In the genomic region with DNA sequence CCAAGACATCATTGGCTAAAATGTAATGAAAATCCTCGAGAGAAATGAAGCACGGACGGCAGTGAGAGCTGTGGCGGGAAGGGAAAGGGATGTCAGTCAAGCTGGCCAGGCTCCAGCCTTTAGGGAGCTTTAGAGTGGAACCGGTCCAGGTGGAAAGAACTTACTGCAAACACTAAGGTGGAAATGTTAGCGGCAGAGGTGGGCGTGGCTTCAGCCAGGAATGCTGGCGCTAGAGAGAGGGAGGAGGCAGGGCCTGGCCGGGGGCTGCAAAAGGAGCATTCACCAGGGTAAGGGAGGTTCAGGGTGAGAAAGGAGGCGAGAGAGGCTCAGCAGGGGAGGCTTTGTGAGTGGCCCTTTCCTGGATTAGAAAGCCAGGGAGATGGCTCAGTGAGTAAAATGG, we compare ENCODE assay signal across 9 mouse cellular contexts. TPM values are rescaled to one million over a fixed set of nuclear protein-coding genes. Genes with fewer than 3 reads are reported as not detected.
DNase-seq lines count a peak whose midpoint lies in the region; ATAC-seq and TF ChIP-seq lines count a peak whose summit lies in the region.
"Had no signal": no experiment of that assay in that cellular context is flagged by ENCODE, and none has a peak within 500 bp of the region (broad histone marks: within the 10 kb centered on the region; RNA-seq: fewer than 3 reads in every experiment).

No protein-coding gene starts in this region.

- no peaks in the 10 kb centered on the region for H3K36me3 ChIP-seq in heart, embryonic 10.5 days
- no peaks in the 10 kb centered on the region for H3K36me3 ChIP-seq in forebrain, embryonic 12.5 days (replicated peaks)
- H3K36me3 ChIP-seq in kidney, postnatal 0 days (ENCODE audit: insufficient read depth, low read length), result no peaks in the 10 kb centered on the region

- H3K4me2 ChIP-seq in forebrain, embryonic 12.5 days, result peak overlapping the region; percentile 20; the same call in 1 of the 2 replicates
- H3K4me2 ChIP-seq in kidney, postnatal 0 days (ENCODE audit: low read length), result peak overlapping the region; percentile 36; the same call in 1 of the 2 replicates

- WGBS in heart, embryonic 10.5 days, result 5% methylated on average over 10 of the region's 10 CpGs
- WGBS in forebrain, embryonic 12.5 days, result 4% methylated on average over 10 of the region's 10 CpGs
- 3% methylated on average over 10 of the region's 10 CpGs for WGBS in kidney, postnatal 0 days

- no peaks in the 10 kb centered on the region for H3K9me3 ChIP-seq in heart, embryonic 10.5 days
- H3K9me3 ChIP-seq in forebrain, embryonic 12.5 days, result no peaks in the 10 kb centered on the region
- no peaks in the 10 kb centered on the region for H3K9me3 ChIP-seq in kidney, postnatal 0 days (replicated peaks; ENCODE audit: low read length)
- H3K9me3 ChIP-seq: G1E had no signal

- TF ChIP-seq CTCF in kidney, postnatal 0 days (IDR thresholded peaks at IDR 0.05; ENCODE audit: low read depth), result no peak

- no peak for ATAC-seq in forebrain, embryonic 12.5 days (ENCODE audit: low FRiP score)
- no peak; the same call in 1 of the 2 replicates for ATAC-seq in kidney, postnatal 0 days (replicated peaks; ENCODE audit: low FRiP score, low read depth)
- ATAC-seq in erythroblast, adult 5-6 weeks (replicated peaks; ENCODE audit: low FRiP score, poor library complexity, severe bottlenecking), result no peak

- no peak for DNase-seq in heart, embryonic 10.5 days (ENCODE audit: low spot score)
- DNase-seq in heart, adult 11 months, result no peak
- DNase-seq in kidney, postnatal 0 days (ENCODE audit: low spot score), result peak; percentile 66
- DNase-seq in lung, postnatal 25 days (ENCODE audit: low spot score), result peak; percentile 74
- no peak for DNase-seq in ovary, postnatal 14 days (ENCODE audit: low spot score)
- DNase-seq in layer of hippocampus, adult 9-11 months, result no peak

- H3K27ac ChIP-seq in heart, embryonic 10.5 days, result peak overlapping the region; percentile 69; the same call in 1 of the 2 replicates
- H3K27ac ChIP-seq in forebrain, embryonic 12.5 days, result no peak overlapping the region
- peak overlapping the region; percentile 5; the same call in 1 of the 2 replicates for H3K27ac ChIP-seq in kidney, postnatal 0 days

- H3K27me3 ChIP-seq in heart, embryonic 10.5 days (ENCODE audit: insufficient read depth, poor library complexity, severe bottlenecking), result peaks cover 25% of the 10 kb centered on the region
- H3K27me3 ChIP-seq in forebrain, embryonic 12.5 days, result peaks cover 26% of the 10 kb centered on the region
- H3K27me3 ChIP-seq in kidney, postnatal 0 days (ENCODE audit: insufficient read depth, low read length), result no peaks in the 10 kb centered on the region

- H3K9ac ChIP-seq in forebrain, embryonic 12.5 days, result no peak overlapping the region
- H3K9ac ChIP-seq in kidney, postnatal 0 days (ENCODE audit: low read depth, low read length), result no peak overlapping the region

- H3K4me1 ChIP-seq in heart, embryonic 10.5 days, result peaks cover 16% of the 10 kb centered on the region
- peaks cover 6% of the 10 kb centered on the region for H3K4me1 ChIP-seq in forebrain, embryonic 12.5 days
- 0 out of 2 replicates have a peak, but pooled peaks cover 3% of the 10 kb centered on the region for H3K4me1 ChIP-seq in kidney, postnatal 0 days (replicated peaks; ENCODE audit: insufficient read depth, low read length)

- H3K4me3 ChIP-seq in heart, embryonic 10.5 days, result peak overlapping the region; percentile 40
- no peak overlapping the region for H3K4me3 ChIP-seq in forebrain, embryonic 12.5 days (replicated peaks)
- no peak overlapping the region for H3K4me3 ChIP-seq in kidney, postnatal 0 days (replicated peaks; ENCODE audit: low read depth, low read length)

RNA-seq across cellular contexts. Expression of a gene that starts 11.7 kb away (rescaled TPM):
- 157 and 162 TPM in 2 replicates for polyA plus RNA-seq in heart, embryonic 10.5 days (2016; fragmentation: Nextera tagmentation; extraction: Ambion mirVana)
- 110 and 111 TPM in 2 replicates for polyA plus RNA-seq in forebrain, embryonic 12.5 days (2016; fragmentation: Nextera tagmentation; extraction: Ambion mirVana)
- 155 and 158 TPM in 2 replicates for polyA plus RNA-seq in kidney, postnatal 0 days (2015; fragmentation: Nextera tagmentation; extraction: Ambion mirVana)
- 7.9 and 19.0 TPM in 2 replicates for total RNA-seq in erythroblast, adult 5-6 weeks (2015; ENCODE audit: low replicate concordance)
- 6.8 and 11.4 TPM in 2 replicates for total RNA-seq in erythroblast, adult 5-6 weeks (2017; ENCODE audit: low replicate concordance)

RNA-seq across cellular contexts. Expression of a gene that starts 14.3 kb away (rescaled TPM):
- polyA plus RNA-seq in heart, embryonic 10.5 days (2016; fragmentation: Nextera tagmentation; extraction: Ambion mirVana), result 25.1 and 34.6 TPM in 2 replicates
- polyA plus RNA-seq in forebrain, embryonic 12.5 days (2016; fragmentation: Nextera tagmentation; extraction: Ambion mirVana), result 13.1 and 16.5 TPM in 2 replicates
- 21.3 and 23.3 TPM in 2 replicates for polyA plus RNA-seq in kidney, postnatal 0 days (2015; fragmentation: Nextera tagmentation; extraction: Ambion mirVana)
- total RNA-seq in erythroblast, adult 5-6 weeks (2015; ENCODE audit: low replicate concordance), result 0.84 and 1.5 TPM in 2 replicates
- total RNA-seq in erythroblast, adult 5-6 weeks (2017; ENCODE audit: low replicate concordance), result 0.17 and 0.56 TPM in 2 replicates

RNA-seq across cellular contexts. Expression of a gene that starts 24.9 kb away (rescaled TPM):
- polyA plus RNA-seq in heart, embryonic 10.5 days (2016; fragmentation: Nextera tagmentation; extraction: Ambion mirVana), result 7.7 and 9.7 TPM in 2 replicates
- 3.7 and 3.8 TPM in 2 replicates for polyA plus RNA-seq in forebrain, embryonic 12.5 days (2016; fragmentation: Nextera tagmentation; extraction: Ambion mirVana)
- polyA plus RNA-seq in kidney, postnatal 0 days (2015; fragmentation: Nextera tagmentation; extraction: Ambion mirVana), result 12.3 and 13.4 TPM in 2 replicates
- total RNA-seq in erythroblast, adult 5-6 weeks (2015; ENCODE audit: low replicate concordance), result 0.84 and 1.2 TPM in 2 replicates
- 2.2 and 2.3 TPM in 2 replicates for total RNA-seq in erythroblast, adult 5-6 weeks (2017; ENCODE audit: low replicate concordance)

RNA-seq across cellular contexts. Expression of a gene that starts 31.2 kb away (rescaled TPM):
- 105 and 110 TPM in 2 replicates for polyA plus RNA-seq in heart, embryonic 10.5 days (2016; fragmentation: Nextera tagmentation; extraction: Ambion mirVana)
- 134 and 153 TPM in 2 replicates for polyA plus RNA-seq in forebrain, embryonic 12.5 days (2016; fragmentation: Nextera tagmentation; extraction: Ambion mirVana)
- polyA plus RNA-seq in kidney, postnatal 0 days (2015; fragmentation: Nextera tagmentation; extraction: Ambion mirVana), result 34.1 and 43.1 TPM in 2 replicates
- 28.1 and 47.9 TPM in 2 replicates for total RNA-seq in erythroblast, adult 5-6 weeks (2015; ENCODE audit: low replicate concordance)
- 69.1 and 92.4 TPM in 2 replicates for total RNA-seq in erythroblast, adult 5-6 weeks (2017; ENCODE audit: low replicate concordance)

RNA-seq across cellular contexts. Expression of a gene that starts 38.3 kb away (rescaled TPM):
- polyA plus RNA-seq in heart, embryonic 10.5 days (2016; fragmentation: Nextera tagmentation; extraction: Ambion mirVana), result 15.2 and 19.9 TPM in 2 replicates
- polyA plus RNA-seq in forebrain, embryonic 12.5 days (2016; fragmentation: Nextera tagmentation; extraction: Ambion mirVana), result 1.5 and 1.9 TPM in 2 replicates
- polyA plus RNA-seq in kidney, postnatal 0 days (2015; fragmentation: Nextera tagmentation; extraction: Ambion mirVana), result 0.26 and 0.50 TPM in 2 replicates
- total RNA-seq in erythroblast, adult 5-6 weeks (2015; ENCODE audit: low replicate concordance), result 39.2 and 40.8 TPM in 2 replicates
- total RNA-seq in erythroblast, adult 5-6 weeks (2017; ENCODE audit: low replicate concordance), result 20.6 and 35.8 TPM in 2 replicates

Comparison
In these comparisons a context has a peak if more than half of its experiments do, and no peak if none do; other contexts are left out.
1. DNase-seq: peak in kidney, postnatal 0 days (single experiment) and lung, postnatal 25 days (single experiment); none in heart, embryonic 10.5 days (single experiment), heart, adult 11 months (single experiment), ovary, postnatal 14 days (single experiment) and layer of hippocampus, adult 9-11 months (single experiment).